Mouse (Mus musculus) kidney, postnatal 10 days (tissue): ENCODE measurements around the gene Zfp677.
"Not testable (repeated sequence)": the region's sequence is repeated elsewhere in the genome, so short reads cannot be mapped to it uniquely, and the experiment has no call there.

Source experiments
- DNase-seq: peaks from one replicate; pipeline ENCODE4 v3.0.0; 2021; ENCODE audit warnings: mixed read lengths

The Zfp677 gene

GRCm38 (mm10) chr17:21383391-21384056 lies at the start of gene Zfp677:
TSS of gene Zfp677 (plus strand) at chr17:21383748.
- DNase-seq: peak; percentile 79

- DNase-seq: not testable (repeated sequence)
Measured at GRCm38 (mm10) chr17:21368018-21368417, 15.5 kb upstream of the Zfp677 start.

GRCm38 (mm10) chr17:21369925-21370719 lies 13.4 kb upstream of the Zfp677 start:
- peak; percentile 12 for DNase-seq

GRCm38 (mm10) chr17:21375311-21375710 lies 8.2 kb upstream of the Zfp677 start:
- no peak for DNase-seq

- DNase-seq: no peak
Measured at GRCm38 (mm10) chr17:21384057-21384411, 486 bp downstream of the Zfp677 start.

- peak; percentile 88 for DNase-seq
Measured at GRCm38 (mm10) chr17:21422664-21423599, 39.4 kb downstream of the Zfp677 start, which contains the start of gene Zfp54. TSS of gene Zfp54 (plus strand) at chr17:21423227.

- DNase-seq: not testable (repeated sequence)
Measured at GRCm38 (mm10) chr17:21438806-21439400, 55.4 kb downstream of the Zfp677 start.
